Mouse (Mus musculus) spleen, adult 2 months (tissue): Measurements from ENCODE around the gene Ptbp3. TPM values are rescaled to one million over a fixed set of nuclear protein-coding genes. Genes with fewer than 3 reads are reported as not detected.
A peak's percentile ranks its signal among the peaks of the same experiment; 100 is the strongest.

Source experiments
- DNase-seq, 2 experiments: peaks; one replicate each; pipeline versions ENCODE4 v3.0.0 to v3.0.0-alpha.2; 2012 to 2021; ENCODE audit warnings: low spot score in 2 of 2, low read depth in 1 of 2
- H3K27ac ChIP-seq: fragments of 200-500 bp; 2 replicates; pipeline ENCODE4 v1.5.1; 2012; ENCODE audit warnings: low read length, inconsistent platforms; ENCODE audit not compliant: insufficient read depth
- H3K27me3 ChIP-seq: fragments of 200-500 bp; 2 replicates; pipeline ENCODE4 v1.6.1; 2012; ENCODE audit warnings: mild to moderate bottlenecking, moderate library complexity, low read length, inconsistent platforms; ENCODE audit not compliant: control insufficient read depth, insufficient read depth
- H3K36me3 ChIP-seq: fragments of 200-500 bp; 2 replicates; pipeline ENCODE4 v1.6.1; 2012; ENCODE audit warnings: mild to moderate bottlenecking, low read length, inconsistent platforms; ENCODE audit not compliant: control insufficient read depth, insufficient read depth
- H3K4me1 ChIP-seq: fragments of 200-500 bp; 2 replicates; pipeline ENCODE4 v1.6.1; 2011; ENCODE audit warnings: inconsistent platforms; ENCODE audit not compliant: control insufficient read depth, insufficient read depth, insufficient read length
- H3K4me3 ChIP-seq: fragments of 200-500 bp; 2 replicates; pipeline ENCODE4 v1.5.1; 2011; ENCODE audit warnings: mild to moderate bottlenecking, inconsistent platforms; ENCODE audit not compliant: insufficient read depth, insufficient read length; ENCODE audit errors: extremely low read depth
- CTCF ChIP-seq: fragments of 200-500 bp; IDR thresholded peaks from 2 replicates; pipeline ENCODE4 v1.5.1; 2011; ENCODE audit warnings: mild to moderate bottlenecking, inconsistent platforms; ENCODE audit not compliant: insufficient read depth, insufficient read length, insufficient replicate concordance; ENCODE audit errors: extremely low read depth
- POLR2A ChIP-seq: fragments of 200-500 bp; IDR thresholded peaks from 2 replicates; pipeline ENCODE4 v1.6.1; 2011; ENCODE audit warnings: low read depth, low read length, inconsistent platforms
- WGBS: fragments of 180-500 bp; shearing (Covaris S2); methylation state at CpG from one replicate; pipeline ENCODE4 v1.1.7; 2018; 5-methylcytosine and 5-hydroxymethylcytosine counted together
- polyA plus RNA-seq: library from polyadenylated mRNA; depleted of rRNA; stranded (reverse); fragments of >200 nt; gene quantifications from 2 replicates; pipeline ENCODE4 v1.2.3, GENCODE M21; 2012

The Ptbp3 gene
- polyA plus RNA-seq, 1 experiment, result 49.8 TPM

DNA sequence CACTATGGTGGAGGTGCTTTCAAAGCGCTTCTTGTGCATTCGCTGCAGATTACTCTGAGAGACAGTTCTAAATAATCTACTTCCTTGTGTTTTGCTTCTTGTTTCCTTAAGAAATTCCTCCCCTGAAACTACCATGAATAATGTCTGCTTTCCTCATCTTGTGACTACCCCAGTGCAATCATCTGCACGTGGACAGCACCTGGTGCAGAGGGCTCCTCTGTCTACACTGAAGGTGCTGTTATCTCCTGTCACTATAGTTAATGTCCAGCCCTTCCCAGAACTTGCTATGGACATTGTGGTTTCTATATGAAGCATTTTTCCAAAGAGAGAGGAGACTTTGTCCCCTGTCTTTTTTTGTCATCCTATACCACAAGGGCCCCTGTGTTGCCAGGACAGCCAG, 4.4 kb upstream of the Ptbp3 start:
- Histone ChIP-seq H3K27me3 (no peaks in the 10 kb centered on the region), H3K4me1 (peaks cover 7% of the 10 kb centered on the region), H3K27ac (no peak overlapping the region), H3K36me3 (no peaks in the 10 kb centered on the region), H3K4me3 (no peak overlapping the region)
- TF ChIP-seq POLR2A, result no peak
- TF ChIP-seq CTCF, result no peak
- no peak for DNase-seq
- 81% methylated on average over 3 of the region's 3 CpGs for WGBS

DNA sequence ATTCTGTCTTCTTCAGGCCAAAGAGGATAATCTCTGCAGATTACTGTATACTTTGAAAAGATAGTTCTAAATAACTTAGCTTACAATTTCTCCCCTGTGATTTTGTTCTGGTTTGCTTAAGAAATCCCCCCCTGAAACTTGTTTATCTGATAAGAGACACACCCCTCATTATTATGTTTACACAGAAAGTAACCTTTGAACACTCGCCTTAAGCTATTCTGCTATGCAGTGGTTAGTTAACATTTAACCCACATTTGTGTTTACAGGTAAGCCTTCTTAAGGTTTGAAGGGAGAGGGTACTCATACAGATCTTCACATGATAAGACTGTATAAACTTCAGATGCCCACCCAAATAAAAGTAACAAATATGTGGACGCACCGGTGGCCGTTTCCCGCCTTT, 3.7 kb upstream of the Ptbp3 start:
- no peak overlapping the region for H3K27ac ChIP-seq
- peaks cover 7% of the 10 kb centered on the region for H3K4me1 ChIP-seq
- DNase-seq, result no peak
- H3K36me3 ChIP-seq, result no peaks in the 10 kb centered on the region
- TF ChIP-seq CTCF, result no peak
- TF ChIP-seq POLR2A, result no peak
- 91% methylated on average over 5 of the region's 5 CpGs for WGBS
- H3K4me3 ChIP-seq, result no peak overlapping the region; the same call in 1 of the 2 replicates
- H3K27me3 ChIP-seq, result no peaks in the 10 kb centered on the region

DNA sequence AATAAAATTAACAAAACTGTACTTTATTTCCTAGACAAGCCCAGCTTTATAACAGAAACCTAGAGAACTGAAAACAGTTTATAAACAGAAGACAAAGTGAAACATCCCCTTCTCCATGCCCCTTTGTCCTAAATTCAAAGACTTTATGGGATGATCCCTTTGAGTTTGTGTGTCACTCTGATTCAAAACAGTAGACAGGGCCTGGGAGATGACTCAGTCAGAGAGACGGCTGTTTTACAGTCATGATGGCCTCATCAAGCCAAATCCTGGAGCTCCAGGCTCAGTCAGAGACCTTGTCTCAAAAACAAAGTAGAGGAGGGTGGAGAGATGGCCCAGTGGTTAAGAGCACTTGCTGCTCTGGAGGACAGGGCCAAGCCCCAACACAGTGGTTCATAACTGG, 2.7 kb upstream of the Ptbp3 start:
- no peaks in the 10 kb centered on the region for H3K36me3 ChIP-seq
- peaks cover 5% of the 10 kb centered on the region for H3K4me1 ChIP-seq
- no peak for DNase-seq
- no peak overlapping the region for H3K4me3 ChIP-seq
- H3K27me3 ChIP-seq, result no peaks in the 10 kb centered on the region
- no peak for TF ChIP-seq CTCF
- TF ChIP-seq POLR2A, result no peak
- no peak overlapping the region for H3K27ac ChIP-seq
- WGBS, result 95% methylated on average over 1 of the region's 1 CpGs

DNA sequence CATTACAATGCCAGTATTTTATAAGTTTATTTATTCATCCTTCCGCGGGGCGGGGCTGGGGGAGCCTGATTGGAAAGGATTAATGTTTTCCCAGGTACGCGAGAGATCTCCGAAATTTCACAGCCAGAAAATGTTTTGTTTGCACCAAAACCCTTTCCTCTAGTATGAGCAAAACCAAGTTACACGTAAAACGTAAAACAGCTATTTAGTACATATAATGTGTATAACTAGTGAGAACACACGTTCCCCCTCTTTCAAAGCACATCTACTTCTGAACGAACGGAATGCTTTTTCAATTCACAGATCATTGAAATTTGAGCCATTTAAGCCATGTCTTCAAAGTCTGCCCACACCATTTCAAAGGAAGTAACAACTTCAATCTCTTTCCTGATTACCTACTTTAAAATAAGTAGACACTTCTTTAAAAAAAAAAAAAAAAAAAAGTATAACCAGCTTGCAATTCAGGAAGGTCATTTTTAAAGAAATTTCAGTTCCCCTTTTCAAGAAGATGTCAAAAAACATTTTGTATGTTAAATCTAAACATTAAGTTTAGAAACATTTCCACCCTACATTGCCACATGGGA, 905 bp upstream of the Ptbp3 start:
- 4% methylated on average over 11 of the region's 11 CpGs for WGBS
- peak in 1 of 2 experiments; percentile 12 for DNase-seq

DNA sequence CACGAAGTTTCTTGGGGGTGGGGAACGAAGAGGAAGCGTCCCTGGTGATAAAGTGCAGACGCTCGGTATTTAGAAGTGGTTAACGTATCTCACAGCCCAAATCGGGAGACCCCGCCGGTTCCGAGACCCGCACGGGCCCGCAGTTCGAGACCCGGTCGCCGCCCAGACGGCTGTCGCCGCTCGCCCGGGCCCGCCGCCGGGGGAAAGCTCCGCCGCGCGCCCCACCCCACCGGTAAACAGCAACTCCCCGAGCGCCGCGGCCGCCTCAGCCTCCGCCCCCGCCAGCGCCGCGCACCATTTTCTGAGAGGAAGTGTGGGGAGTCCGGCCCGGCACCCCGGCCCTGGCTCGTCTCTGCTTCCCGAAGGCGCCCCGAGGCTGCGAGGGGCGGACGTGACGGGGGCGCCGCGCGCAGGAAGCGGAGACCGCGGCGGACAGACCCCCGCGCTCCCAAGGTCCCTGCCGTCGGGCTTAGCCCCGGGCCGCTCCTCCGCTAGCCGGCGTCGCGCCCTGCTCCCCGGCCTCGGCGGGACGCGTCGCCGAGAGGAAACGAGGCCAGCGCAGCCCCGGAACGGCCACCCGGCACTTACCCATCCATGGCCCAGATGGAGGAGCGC, 497 bp downstream of the Ptbp3 start:
- DNase-seq, result peak in 1 of 2 experiments; percentile 84
- TF ChIP-seq CTCF (no peak), POLR2A (0 out of 2 replicates have a peak, but pooled peaks have one; percentile 2)
- under 1% methylated on average over 79 of the region's 83 CpGs for WGBS

More for the DNA sequence above, 905 bp upstream of the Ptbp3 start:
- peak overlapping the region; percentile 98 for H3K27ac ChIP-seq
- TF ChIP-seq POLR2A (no peak), CTCF (no peak)
- H3K4me3 ChIP-seq, result peak overlapping the region; percentile 89
- peaks cover 7% of the 10 kb centered on the region for H3K4me1 ChIP-seq
- no peaks in the 10 kb centered on the region for H3K27me3 ChIP-seq
- H3K36me3 ChIP-seq, result no peaks in the 10 kb centered on the region

DNA sequence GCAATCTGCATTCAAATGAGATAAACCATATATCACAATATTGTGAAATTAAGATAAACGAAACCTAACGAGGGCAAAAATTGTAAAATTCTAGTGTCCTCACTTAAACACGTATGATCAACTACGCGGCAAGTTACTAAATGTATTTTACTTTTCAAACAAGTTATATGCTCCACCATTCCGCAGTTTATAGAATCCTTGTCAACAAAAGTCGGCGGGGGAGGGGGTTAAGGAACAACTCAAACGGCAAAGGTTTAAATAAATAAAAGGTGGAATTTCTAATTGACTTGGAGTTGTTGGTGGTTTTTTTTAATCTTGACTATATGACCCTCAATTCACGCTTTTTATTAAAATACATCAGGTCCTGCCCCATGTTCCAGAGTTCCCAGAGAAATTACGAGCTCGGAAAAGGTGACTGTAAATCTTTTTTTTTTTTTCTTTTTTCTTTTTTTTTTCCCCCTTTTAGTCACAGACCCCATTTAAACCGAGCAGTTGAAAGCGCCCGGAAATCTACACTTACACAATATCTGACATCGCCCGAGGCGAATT, 1.1 kb downstream of the Ptbp3 start:
- Histone ChIP-seq H3K27me3 (no peaks in the 10 kb centered on the region), H3K27ac (peak overlapping the region; percentile 100), H3K4me1 (peaks cover 7% of the 10 kb centered on the region), H3K4me3 (peak overlapping the region; percentile 100), H3K36me3 (no peaks in the 10 kb centered on the region)
- DNase-seq, result no peak
- TF ChIP-seq CTCF (no peak), POLR2A (no peak)
- under 1% methylated on average over 18 of the region's 18 CpGs for WGBS

More for the DNA sequence above, 497 bp downstream of the Ptbp3 start:
- Histone ChIP-seq H3K27ac (peak overlapping the region; percentile 100), H3K4me3 (peak overlapping the region; percentile 100), H3K27me3 (no peaks in the 10 kb centered on the region), H3K36me3 (no peaks in the 10 kb centered on the region), H3K4me1 (peaks cover 7% of the 10 kb centered on the region)
